Mouse (Mus musculus) MEL-GATA-1-ER (cell line): Measurements from ENCODE around the gene Clcn6.

Experiments
- DNase-seq: peaks from one replicate; pipeline ENCODE4 v3.0.0-alpha.2; 2012; ENCODE audit warnings: low read depth; ENCODE audit errors: extremely low read depth

Clcn6 gene

GRCm38 (mm10) chr4:148038600-148039253 lies at the start of gene Clcn6, which contains the start of gene Mthfr:
Gene Clcn6 (minus strand): TSS chr4:148038821.
Gene Mthfr (plus strand): TSS chr4:148039077.
- DNase-seq, result peak; percentile 93

- DNase-seq, result peak; percentile 77
Measured at GRCm38 (mm10) chr4:148087907-148088527, 49.4 kb upstream of the Clcn6 start, which contains the start of gene Agtrap. Gene Agtrap (minus strand): TSS chr4:148088031.

GRCm38 (mm10) chr4:148087091-148087906 lies 48.7 kb upstream of the Clcn6 start:
- no peak for DNase-seq

- no peak for DNase-seq
Measured at GRCm38 (mm10) chr4:148085907-148086305, 47.3 kb upstream of the Clcn6 start.

- no peak for DNase-seq
Measured at GRCm38 (mm10) chr4:148085131-148085906, 46.7 kb upstream of the Clcn6 start.

GRCm38 (mm10) chr4:148084261-148084714 lies 45.7 kb upstream of the Clcn6 start:
- no peak for DNase-seq

GRCm38 (mm10) chr4:148083176-148083899 lies 44.7 kb upstream of the Clcn6 start:
- peak; percentile 57 for DNase-seq

GRCm38 (mm10) chr4:148082257-148083044 lies 43.8 kb upstream of the Clcn6 start:
- DNase-seq, result peak; percentile 91

- DNase-seq, result no peak
Measured at GRCm38 (mm10) chr4:148081201-148081600, 42.6 kb upstream of the Clcn6 start.

- no peak for DNase-seq
Measured at GRCm38 (mm10) chr4:148080597-148080973, 42.0 kb upstream of the Clcn6 start.

- no peak for DNase-seq
Measured at GRCm38 (mm10) chr4:148079944-148080596, 41.4 kb upstream of the Clcn6 start.

- no peak for DNase-seq
Measured at GRCm38 (mm10) chr4:148079212-148079611, 40.6 kb upstream of the Clcn6 start.

- DNase-seq, result no peak
Measured at GRCm38 (mm10) chr4:148075881-148076280, 37.3 kb upstream of the Clcn6 start.

GRCm38 (mm10) chr4:148075259-148075658 lies 36.6 kb upstream of the Clcn6 start:
- peak; percentile 49 for DNase-seq

- peak; percentile 47 for DNase-seq
Measured at GRCm38 (mm10) chr4:148074521-148075189, 36.0 kb upstream of the Clcn6 start.

- no peak for DNase-seq
Measured at GRCm38 (mm10) chr4:148071508-148071907, 32.9 kb upstream of the Clcn6 start.

- no peak for DNase-seq
Measured at GRCm38 (mm10) chr4:148069602-148070218, 31.1 kb upstream of the Clcn6 start.

- DNase-seq, result no peak
Measured at GRCm38 (mm10) chr4:148067346-148067745, 28.7 kb upstream of the Clcn6 start.
